In genomic region chr2:44549311-44549710, GRCm38 (mm10) we compare ENCODE assay signal across 11 mouse cellular contexts.
"Had no signal": no experiment of that assay in that cellular context is flagged by ENCODE, and none has a peak within 500 bp of the region (broad histone marks: within the 10 kb centered on the region; RNA-seq: fewer than 3 reads in every experiment).

No protein-coding gene starts in this region.

- ATAC-seq: hindbrain, postnatal 0 days; liver, postnatal 0 days had no signal

- H3K27me3 ChIP-seq: limb, embryonic 15.5 days; liver, embryonic 13.5 days; neural tube, embryonic 15.5 days; stomach, embryonic 15.5 days had no signal

- H3K9me3 ChIP-seq: limb, embryonic 15.5 days; liver, embryonic 13.5 days; neural tube, embryonic 15.5 days; stomach, embryonic 15.5 days had no signal

- H3K4me2 ChIP-seq: limb, embryonic 15.5 days; liver, embryonic 13.5 days; neural tube, embryonic 15.5 days; stomach, embryonic 15.5 days had no signal

- H3K27ac ChIP-seq: hindbrain, postnatal 0 days; limb, embryonic 15.5 days; liver, embryonic 13.5 days; neural tube, embryonic 15.5 days; stomach, embryonic 15.5 days had no signal

- H3K4me1 ChIP-seq: limb, embryonic 15.5 days; liver, embryonic 13.5 days; neural tube, embryonic 15.5 days; stomach, embryonic 15.5 days had no signal

- H3K9ac ChIP-seq: limb, embryonic 15.5 days; liver, embryonic 13.5 days; liver, postnatal 0 days; neural tube, embryonic 15.5 days; stomach, embryonic 15.5 days had no signal

- H3K4me3 ChIP-seq: limb, embryonic 15.5 days; liver, embryonic 13.5 days; myocyte; neural tube, embryonic 15.5 days; stomach, embryonic 15.5 days had no signal

- DNase-seq: liver, embryonic 13.5 days; liver, postnatal 0 days; midbrain, embryonic 14.5 days; right cerebral cortex, postnatal 4 days; spleen, adult 18-20 months; thymus, postnatal 36 days had no signal

- H3K36me3 ChIP-seq: limb, embryonic 15.5 days; liver, embryonic 13.5 days; neural tube, embryonic 15.5 days; stomach, embryonic 15.5 days had no signal
